Mouse (Mus musculus): ENCODE data around the gene Napsa.

Gene Napsa

GRCm38 (mm10) chr7:44604619-44605018, 32.4 kb downstream of the Napsa start:
- Histone ChIP-seq H3K27me3 (ENCODE audit: control insufficient read depth, insufficient read depth, low read length, poor library complexity, severe bottlenecking) (peaks cover 5% of the 10 kb centered on the region; the same call in 1 of the 2 replicates), H3K36me3 (ENCODE audit: control insufficient read depth, insufficient read depth, low read length, poor library complexity, severe bottlenecking) (no peaks in the 10 kb centered on the region)
- no peak for DNase-seq (ENCODE audit: low read depth, low spot score)

- DNase-seq (ENCODE audit: low read depth, low spot score): no peak
Observed at GRCm38 (mm10) chr7:44605436-44605835, 33.3 kb downstream of the Napsa start.

GRCm38 (mm10) chr7:44606171-44606901, 34.2 kb downstream of the Napsa start:
- no peak for DNase-seq (ENCODE audit: low read depth, low spot score)
- H3K27me3 ChIP-seq (ENCODE audit: control insufficient read depth, insufficient read depth, low read length, poor library complexity, severe bottlenecking): peaks cover 5% of the 10 kb centered on the region; the same call in 1 of the 2 replicates
- H3K36me3 ChIP-seq (ENCODE audit: control insufficient read depth, insufficient read depth, low read length, poor library complexity, severe bottlenecking): no peaks in the 10 kb centered on the region

More at GRCm38 (mm10) chr7:44605436-44605835, 33.3 kb downstream of the Napsa start:
- peaks cover 5% of the 10 kb centered on the region; the same call in 1 of the 2 replicates for H3K27me3 ChIP-seq (ENCODE audit: control insufficient read depth, insufficient read depth, low read length, poor library complexity, severe bottlenecking)
- H3K36me3 ChIP-seq (ENCODE audit: control insufficient read depth, insufficient read depth, low read length, poor library complexity, severe bottlenecking): no peaks in the 10 kb centered on the region

- Histone ChIP-seq H3K36me3 (ENCODE audit: control insufficient read depth, insufficient read depth, low read length, poor library complexity, severe bottlenecking) (no peaks in the 10 kb centered on the region), H3K27me3 (ENCODE audit: control insufficient read depth, insufficient read depth, low read length, poor library complexity, severe bottlenecking) (no peaks in the 10 kb centered on the region; the same call in 1 of the 2 replicates)
- no peak for DNase-seq (ENCODE audit: low read depth, low spot score)
Observed at GRCm38 (mm10) chr7:44612192-44612591, 40.0 kb downstream of the Napsa start.

GRCm38 (mm10) chr7:44614041-44614688, 42.0 kb downstream of the Napsa start:
- no peak for DNase-seq (ENCODE audit: low read depth, low spot score)
- Histone ChIP-seq H3K36me3 (ENCODE audit: control insufficient read depth, insufficient read depth, low read length, poor library complexity, severe bottlenecking) (no peaks in the 10 kb centered on the region), H3K27me3 (ENCODE audit: control insufficient read depth, insufficient read depth, low read length, poor library complexity, severe bottlenecking) (no peaks in the 10 kb centered on the region; the same call in 1 of the 2 replicates)

- no peak for DNase-seq (ENCODE audit: low read depth, low spot score)
- Histone ChIP-seq H3K36me3 (ENCODE audit: control insufficient read depth, insufficient read depth, low read length, poor library complexity, severe bottlenecking) (no peaks in the 10 kb centered on the region), H3K27me3 (ENCODE audit: control insufficient read depth, insufficient read depth, low read length, poor library complexity, severe bottlenecking) (no peaks in the 10 kb centered on the region; the same call in 1 of the 2 replicates)
Observed at GRCm38 (mm10) chr7:44615309-44615708, 43.1 kb downstream of the Napsa start.

- Histone ChIP-seq H3K36me3 (ENCODE audit: control insufficient read depth, insufficient read depth, low read length, poor library complexity, severe bottlenecking) (no peaks in the 10 kb centered on the region), H3K27me3 (ENCODE audit: control insufficient read depth, insufficient read depth, low read length, poor library complexity, severe bottlenecking) (no peaks in the 10 kb centered on the region; the same call in 1 of the 2 replicates)
- DNase-seq (ENCODE audit: low read depth, low spot score): no peak
Observed at GRCm38 (mm10) chr7:44615987-44616386, 43.8 kb downstream of the Napsa start.

- H3K27me3 ChIP-seq (ENCODE audit: control insufficient read depth, insufficient read depth, low read length, poor library complexity, severe bottlenecking): no peaks in the 10 kb centered on the region; the same call in 1 of the 2 replicates
- no peak for DNase-seq (ENCODE audit: low read depth, low spot score)
- H3K36me3 ChIP-seq (ENCODE audit: control insufficient read depth, insufficient read depth, low read length, poor library complexity, severe bottlenecking): no peaks in the 10 kb centered on the region
Observed at GRCm38 (mm10) chr7:44617059-44617458, 44.9 kb downstream of the Napsa start.

GRCm38 (mm10) chr7:44623714-44624542, 51.7 kb downstream of the Napsa start:
- no peaks in the 10 kb centered on the region for H3K27me3 ChIP-seq (ENCODE audit: control insufficient read depth, insufficient read depth, low read length, poor library complexity, severe bottlenecking)
- no peak for DNase-seq (ENCODE audit: low read depth, low spot score)
- no peaks in the 10 kb centered on the region for H3K36me3 ChIP-seq (ENCODE audit: control insufficient read depth, insufficient read depth, low read length, poor library complexity, severe bottlenecking)

- DNase-seq (ENCODE audit: low read depth, low spot score): no peak
- Histone ChIP-seq H3K27me3 (ENCODE audit: control insufficient read depth, insufficient read depth, low read length, poor library complexity, severe bottlenecking) (no peaks in the 10 kb centered on the region), H3K36me3 (ENCODE audit: control insufficient read depth, insufficient read depth, low read length, poor library complexity, severe bottlenecking) (no peaks in the 10 kb centered on the region)
Observed at GRCm38 (mm10) chr7:44624543-44624826, 52.3 kb downstream of the Napsa start.

GRCm38 (mm10) chr7:44624828-44625227, 52.6 kb downstream of the Napsa start:
- DNase-seq (ENCODE audit: low read depth, low spot score): no peak
- no peaks in the 10 kb centered on the region for H3K27me3 ChIP-seq (ENCODE audit: control insufficient read depth, insufficient read depth, low read length, poor library complexity, severe bottlenecking)
- H3K36me3 ChIP-seq (ENCODE audit: control insufficient read depth, insufficient read depth, low read length, poor library complexity, severe bottlenecking): no peaks in the 10 kb centered on the region

GRCm38 (mm10) chr7:44625241-44626067, 53.3 kb downstream of the Napsa start:
- H3K36me3 ChIP-seq (ENCODE audit: control insufficient read depth, insufficient read depth, low read length, poor library complexity, severe bottlenecking): no peaks in the 10 kb centered on the region
- no peak for DNase-seq (ENCODE audit: low read depth, low spot score)
- no peaks in the 10 kb centered on the region for H3K27me3 ChIP-seq (ENCODE audit: control insufficient read depth, insufficient read depth, low read length, poor library complexity, severe bottlenecking)

- no peak for DNase-seq (ENCODE audit: low read depth, low spot score)
- H3K27me3 ChIP-seq (ENCODE audit: control insufficient read depth, insufficient read depth, low read length, poor library complexity, severe bottlenecking): no peaks in the 10 kb centered on the region
- no peaks in the 10 kb centered on the region for H3K36me3 ChIP-seq (ENCODE audit: control insufficient read depth, insufficient read depth, low read length, poor library complexity, severe bottlenecking)
Observed at GRCm38 (mm10) chr7:44626068-44626385, 53.8 kb downstream of the Napsa start.

GRCm38 (mm10) chr7:44626966-44627365, 54.8 kb downstream of the Napsa start:
- Histone ChIP-seq H3K36me3 (ENCODE audit: control insufficient read depth, insufficient read depth, low read length, poor library complexity, severe bottlenecking) (no peaks in the 10 kb centered on the region), H3K27me3 (ENCODE audit: control insufficient read depth, insufficient read depth, low read length, poor library complexity, severe bottlenecking) (no peaks in the 10 kb centered on the region)
- DNase-seq (ENCODE audit: low read depth, low spot score): no peak

Data from splenic B cell, adult 2 months (primary cell).